Mouse (Mus musculus) spleen, postnatal 14 days (tissue): ENCODE measurements around the gene Timm9.

Source experiments
- DNase-seq, 2 experiments: peaks; one replicate each; pipeline ENCODE4 v3.0.0; 2021 to 2022; ENCODE audit warnings: low spot score in 2 of 2

Timm9 gene

DNA sequence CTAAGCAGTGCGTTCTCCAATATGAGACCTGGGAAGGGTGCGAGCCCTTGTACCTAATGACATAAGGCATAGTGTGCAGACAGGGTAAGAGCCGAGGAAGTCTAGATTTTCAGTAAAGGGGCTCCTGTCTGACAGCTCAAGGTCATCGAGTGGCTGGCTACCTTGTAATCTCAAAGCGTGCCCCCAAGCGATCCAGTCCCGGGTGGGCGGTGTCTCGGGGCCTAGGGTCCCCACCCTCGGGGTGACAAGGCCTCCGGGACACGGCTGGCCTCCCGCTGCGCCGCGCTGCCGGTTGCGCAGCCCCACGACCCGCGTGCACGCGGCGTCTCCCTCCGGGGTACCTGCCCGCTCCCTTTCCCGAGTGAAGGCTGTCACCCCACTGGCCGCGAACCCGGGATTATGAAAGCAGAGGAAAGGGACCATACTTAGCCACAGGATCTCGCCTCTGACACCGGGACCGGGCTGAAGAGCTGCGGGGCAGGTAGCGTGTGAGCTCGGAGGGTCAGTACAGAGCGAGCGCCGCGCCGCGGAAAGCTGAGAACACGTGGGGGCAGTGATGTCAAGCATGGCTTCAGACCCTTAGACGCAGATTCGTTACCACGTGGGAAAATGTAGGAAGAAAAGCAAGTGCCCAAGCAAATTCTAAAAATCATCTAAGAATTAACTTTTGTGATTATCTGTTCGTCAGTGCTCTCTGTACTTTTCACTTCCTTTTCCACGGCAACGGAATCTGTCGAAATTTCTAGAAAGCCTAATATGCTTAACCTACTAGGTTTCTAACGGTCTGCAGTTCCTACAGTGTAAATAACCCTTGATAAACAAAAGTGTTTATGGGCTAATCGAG is at the start of gene Timm9, which contains the start of gene 2700049A03Rik:
Gene Timm9, minus strand, starts transcription at position 555 of the 844 bp plus-strand sequence.
Gene 2700049A03Rik, plus strand, starts transcription at position 719 of the 844 bp plus-strand sequence.
- DNase-seq: peak; percentile 51 to 67

DNA sequence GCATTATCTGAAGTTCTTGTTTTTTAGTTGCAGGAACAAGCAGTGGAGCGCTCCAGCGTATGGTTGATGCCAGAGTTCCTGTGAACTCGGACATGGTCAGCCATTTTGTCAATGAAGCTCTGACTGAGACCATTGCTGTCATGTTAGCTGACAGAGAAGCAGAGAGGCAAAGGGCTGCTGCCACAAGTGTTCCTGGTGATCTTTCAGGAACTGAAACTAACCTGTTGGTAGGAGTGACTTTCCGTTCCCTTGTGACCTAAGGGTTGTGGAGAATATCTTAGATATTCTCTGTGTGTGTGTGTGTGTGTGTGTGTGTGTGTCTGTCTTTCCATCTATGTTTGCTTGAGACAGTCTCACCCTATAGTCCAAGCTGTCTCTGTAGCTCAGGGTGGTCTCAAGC is 47.9 kb upstream of the Timm9 start:
- no peak for DNase-seq

- no peak for DNase-seq
These were observed 47.3 kb upstream of the Timm9 start for GRCm38 (mm10) chr12:71183736-71184135.

GRCm38 (mm10) chr12:71169911-71170310 is 33.4 kb upstream of the Timm9 start:
- DNase-seq: no peak

DNA sequence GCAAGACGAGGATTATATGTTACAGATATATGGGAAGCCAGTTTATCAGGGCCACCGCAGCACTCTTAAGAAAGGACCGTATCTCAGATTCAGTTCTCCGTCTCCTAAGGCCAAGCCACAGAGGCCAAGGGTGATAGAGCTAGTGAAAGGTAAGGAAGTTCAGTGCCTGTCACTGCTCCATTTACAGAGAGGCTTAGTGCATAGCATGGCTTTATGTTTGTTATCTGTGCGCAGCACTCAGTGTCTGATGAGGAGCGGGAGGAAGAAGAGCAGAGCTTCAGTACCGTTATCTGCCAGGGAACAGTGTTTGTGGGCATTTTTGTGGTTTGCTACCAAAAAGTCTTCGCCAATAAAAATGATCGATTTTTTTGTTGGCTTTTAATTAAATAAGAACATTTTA is 27.9 kb upstream of the Timm9 start:
- no peak for DNase-seq

DNA sequence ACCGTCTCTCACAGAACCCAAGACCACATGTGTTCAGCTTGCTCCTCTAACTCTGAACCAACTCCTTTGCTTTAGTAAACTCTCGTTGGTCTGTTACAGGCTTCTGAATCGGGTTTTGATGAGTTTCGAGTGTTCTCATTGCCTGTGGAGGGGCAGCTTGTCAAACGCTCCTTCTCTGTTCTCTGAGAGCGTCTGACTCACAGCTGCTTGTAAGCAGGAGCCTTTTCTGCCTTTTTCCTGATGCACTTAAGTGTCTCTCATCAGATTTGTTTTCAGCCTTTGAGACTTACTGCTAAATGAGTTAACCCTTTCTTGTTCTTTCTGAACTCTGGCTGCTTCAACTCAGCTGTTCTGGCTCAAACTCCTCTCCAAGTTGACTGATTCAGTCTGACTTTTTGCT is 21.5 kb upstream of the Timm9 start:
- no peak for DNase-seq

DNA sequence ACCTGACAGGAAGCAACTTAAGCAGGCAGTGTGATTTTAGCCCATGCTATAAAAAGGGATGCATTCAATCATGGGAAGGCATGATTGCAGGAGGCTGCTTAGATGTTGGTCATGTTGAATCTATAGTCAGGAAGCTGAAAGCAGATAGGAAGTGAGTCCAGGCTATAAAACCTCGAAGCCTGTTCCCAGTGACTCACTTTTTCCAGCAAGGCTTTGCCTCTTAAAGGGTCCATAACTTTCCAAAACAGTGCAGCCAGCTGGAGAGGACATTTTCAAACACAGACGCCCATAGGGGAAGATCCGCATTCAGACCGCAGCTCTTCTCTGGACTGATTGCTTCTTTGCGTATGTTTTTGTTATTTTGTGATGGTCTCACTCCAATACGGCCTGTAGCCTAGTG is 18.5 kb upstream of the Timm9 start:
- no peak for DNase-seq

- DNase-seq: no peak
These were observed 13.7 kb upstream of the Timm9 start for GRCm38 (mm10) chr12:71150167-71150566.

DNA sequence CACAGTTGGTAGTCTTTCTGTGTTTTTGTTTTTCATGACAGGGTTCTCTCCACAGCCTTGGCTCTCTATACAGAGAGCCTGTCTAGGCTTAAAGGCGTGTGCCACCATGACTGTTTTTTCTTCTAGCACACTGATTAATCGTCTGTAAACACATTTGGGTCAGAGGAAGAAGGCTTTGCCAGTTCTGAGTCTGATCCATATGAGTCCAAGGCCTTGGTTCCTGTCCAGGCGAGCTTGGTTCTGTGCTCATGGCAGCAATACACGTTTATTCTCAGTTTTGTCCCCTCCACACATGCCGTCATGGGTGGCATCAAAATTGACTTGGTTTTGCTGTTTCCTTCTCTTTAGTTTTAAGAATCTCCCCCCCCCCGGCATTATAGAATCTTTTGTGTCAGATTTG is 13.0 kb upstream of the Timm9 start:
- DNase-seq: no peak

- no peak for DNase-seq
These were observed 12.3 kb upstream of the Timm9 start for GRCm38 (mm10) chr12:71148801-71149200.

- DNase-seq: peak in 1 of 2 experiments; percentile 38
These were observed 11.2 kb upstream of the Timm9 start for GRCm38 (mm10) chr12:71147641-71148040.

- DNase-seq: no peak
These were observed 4.7 kb upstream of the Timm9 start for GRCm38 (mm10) chr12:71141189-71141588.

DNA sequence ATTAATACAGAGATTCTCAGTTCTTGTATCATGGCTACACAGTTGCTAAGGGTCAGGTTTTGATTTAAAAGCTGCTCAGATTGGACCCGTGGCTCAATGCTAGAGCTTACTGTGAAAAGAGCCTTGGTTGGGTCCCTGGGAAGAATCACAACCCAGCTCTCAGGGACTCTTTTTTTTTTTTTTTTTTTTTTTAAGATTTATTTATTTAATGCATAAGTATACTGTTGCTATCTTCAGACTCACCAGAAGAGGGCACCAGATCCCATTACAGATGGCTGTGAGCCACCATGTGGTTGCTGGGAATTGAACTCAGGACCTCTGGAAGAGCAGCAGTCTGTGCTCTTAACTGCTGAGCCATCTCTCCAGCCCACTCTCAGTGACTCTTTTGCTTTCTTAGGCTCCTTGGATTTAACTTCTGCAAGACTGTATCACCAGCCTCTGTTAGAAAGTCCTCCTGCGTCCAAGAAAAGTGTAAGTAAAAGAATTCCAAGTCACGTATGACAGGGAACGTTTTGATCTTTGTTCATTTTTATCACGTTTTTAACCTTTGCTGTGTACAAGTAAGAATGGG is 2.9 kb upstream of the Timm9 start:
- DNase-seq: peak in 1 of 2 experiments; percentile 8

DNA sequence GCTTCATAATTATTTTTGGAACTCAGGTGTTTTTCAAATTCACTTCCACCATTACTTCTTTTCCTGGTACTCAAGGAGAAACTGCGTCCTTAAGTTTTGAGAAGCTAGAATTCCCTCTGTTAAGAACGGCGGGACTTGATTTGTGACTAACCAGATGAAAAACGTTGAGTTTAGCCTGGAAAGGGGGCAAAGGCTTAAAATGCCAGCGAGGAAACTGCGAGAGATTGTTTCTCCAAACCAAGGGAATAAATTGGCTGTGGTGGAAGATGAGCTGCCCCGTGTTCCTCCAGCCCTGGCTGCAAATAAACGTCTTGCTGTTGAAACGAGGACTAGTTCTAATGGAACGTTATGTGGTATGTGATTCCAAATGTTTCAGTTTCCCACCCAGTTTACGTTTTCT is 1.2 kb upstream of the Timm9 start:
- no peak for DNase-seq

DNA sequence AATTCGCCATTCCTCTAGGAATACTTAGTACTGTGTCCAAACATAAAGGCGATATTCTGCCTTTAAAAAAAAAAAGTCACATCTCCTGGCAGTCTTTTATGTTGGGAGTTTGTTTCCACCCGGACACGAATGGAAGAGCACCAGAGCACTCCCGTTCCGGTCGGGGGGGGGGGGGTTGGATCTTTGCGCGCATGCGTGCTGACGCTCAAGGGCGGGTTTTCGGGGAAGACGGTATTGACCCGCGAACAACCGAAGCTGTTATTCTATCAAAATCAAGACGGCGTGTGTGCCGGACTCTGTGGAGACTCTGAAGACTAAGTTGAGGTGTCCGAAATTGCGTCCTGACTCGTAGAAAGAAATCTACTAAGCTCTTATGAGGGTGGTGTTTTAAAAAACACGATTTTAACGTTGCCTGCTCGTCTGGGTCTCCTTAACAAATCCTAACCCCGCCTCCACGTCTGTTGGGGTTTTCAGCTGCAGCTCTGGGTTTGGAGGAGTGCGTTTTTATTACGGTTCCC is 549 bp upstream of the Timm9 start:
- DNase-seq: peak; percentile 76 to 84

- DNase-seq: no peak
These were observed 903 bp downstream of the Timm9 start for GRCm38 (mm10) chr12:71135581-71135980.

GRCm38 (mm10) chr12:71123286-71123685 is 13.2 kb downstream of the Timm9 start:
- DNase-seq: no peak

DNA sequence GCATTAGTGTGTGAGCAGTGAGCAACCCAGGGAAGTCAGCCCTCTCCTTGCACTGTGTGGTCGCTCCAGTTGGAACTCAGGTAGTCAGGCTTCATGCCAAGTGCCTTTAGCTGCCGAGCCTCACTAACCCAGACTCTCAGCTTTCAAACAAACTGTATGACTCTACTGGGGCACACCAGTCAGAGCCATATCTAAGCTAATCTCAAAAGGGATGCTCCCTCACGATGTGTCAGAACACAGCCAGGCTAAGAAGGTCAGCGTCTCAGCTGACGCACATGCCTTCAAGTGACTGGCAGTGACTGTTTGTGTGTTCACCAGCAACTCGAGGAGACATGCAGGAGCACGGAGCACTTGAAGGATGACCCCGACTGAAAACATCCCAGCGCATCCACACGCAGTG is 13.8 kb downstream of the Timm9 start:
- DNase-seq: no peak

DNA sequence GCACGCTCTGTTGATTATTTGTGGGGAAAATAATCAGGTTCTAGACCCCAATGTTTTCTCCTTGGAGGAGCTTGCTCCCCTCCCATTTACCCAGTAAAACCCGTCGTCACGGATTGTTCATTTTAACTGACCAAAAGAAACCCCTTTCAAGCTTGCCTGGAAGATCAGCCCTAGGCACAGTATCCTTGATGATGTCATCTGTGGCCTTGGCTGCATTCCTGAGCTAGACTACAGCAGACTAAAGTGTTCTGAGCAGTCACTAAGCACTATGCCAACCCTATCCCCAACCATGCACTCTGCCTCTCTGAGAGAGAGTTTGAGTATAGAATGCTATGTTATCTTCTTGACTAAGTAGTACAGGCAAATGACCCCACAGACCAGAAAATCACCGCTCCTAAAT is 20.1 kb downstream of the Timm9 start:
- no peak for DNase-seq

DNA sequence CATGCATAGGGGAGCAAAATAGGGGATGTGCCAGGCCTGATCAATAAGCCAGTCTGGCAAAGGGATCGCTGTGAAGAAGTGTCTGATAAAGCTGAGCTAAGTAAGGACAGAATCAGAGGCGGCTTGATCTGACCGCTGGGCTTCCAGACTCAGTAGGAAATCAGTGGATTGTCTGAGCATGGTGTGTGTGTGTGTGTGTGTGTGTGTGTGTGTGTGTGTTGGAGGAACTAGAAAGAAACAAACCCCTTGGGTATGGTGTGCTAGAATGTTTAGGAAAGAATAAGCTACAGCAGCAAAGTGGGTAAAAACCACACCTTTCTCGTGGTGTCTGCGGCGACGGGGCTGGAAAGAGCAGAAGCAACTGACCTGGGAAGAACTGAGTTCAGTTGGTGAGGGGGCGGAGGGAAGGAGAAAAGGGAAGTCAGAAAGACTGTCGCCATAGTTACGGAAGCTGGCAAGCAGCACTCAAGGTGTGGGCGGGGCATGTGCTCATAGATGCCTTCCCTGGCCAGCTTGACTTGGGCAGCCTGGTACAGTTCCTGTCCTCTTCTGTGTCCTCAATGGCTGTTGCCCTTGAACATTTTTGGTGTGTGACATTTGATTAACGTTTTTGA is 22.7 kb downstream of the Timm9 start:
- peak; percentile 38 to 51 for DNase-seq

DNA sequence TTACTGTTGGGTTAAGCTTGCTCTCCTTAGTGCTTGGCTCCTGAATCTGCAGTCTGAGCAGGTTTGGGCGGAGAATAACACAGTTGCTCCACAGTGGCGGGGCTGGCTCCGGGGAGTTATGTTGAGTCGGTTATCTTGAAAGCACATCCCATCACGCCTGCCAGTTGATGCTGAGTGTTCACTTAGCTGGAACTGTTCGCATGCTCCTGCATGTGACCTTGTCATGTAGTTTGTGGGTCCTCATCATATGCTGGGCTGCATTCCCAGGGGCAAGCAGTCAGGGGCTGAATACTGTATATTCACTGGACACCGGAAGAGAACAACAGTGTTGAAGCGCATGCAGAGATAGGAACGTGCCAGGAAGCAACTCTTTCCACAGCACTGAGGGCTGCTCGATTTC is 23.4 kb downstream of the Timm9 start:
- no peak for DNase-seq

- DNase-seq: peak in 1 of 2 experiments; percentile 11
These were observed 25.2 kb downstream of the Timm9 start, which contains the start of gene Tomm20l for GRCm38 (mm10) chr12:71111331-71111730. Gene Tomm20l, plus strand, starts transcription at chr12:71111428.
